Mouse (Mus musculus) brain, embryonic 18.5 days (tissue): ENCODE measurements at regions not wholly inside any gene's neighbourhood (a gene's known extent, or its start where the extent isn't known, plus 50 kb on each side); places are given as distances from the start of the nearest gene placed in this dataset.

Experiments used
- DNase-seq: peaks from one replicate; pipeline ENCODE4 v3.0.0-alpha.2; 2012; ENCODE audit warnings: low read depth, low spot score

DNA sequence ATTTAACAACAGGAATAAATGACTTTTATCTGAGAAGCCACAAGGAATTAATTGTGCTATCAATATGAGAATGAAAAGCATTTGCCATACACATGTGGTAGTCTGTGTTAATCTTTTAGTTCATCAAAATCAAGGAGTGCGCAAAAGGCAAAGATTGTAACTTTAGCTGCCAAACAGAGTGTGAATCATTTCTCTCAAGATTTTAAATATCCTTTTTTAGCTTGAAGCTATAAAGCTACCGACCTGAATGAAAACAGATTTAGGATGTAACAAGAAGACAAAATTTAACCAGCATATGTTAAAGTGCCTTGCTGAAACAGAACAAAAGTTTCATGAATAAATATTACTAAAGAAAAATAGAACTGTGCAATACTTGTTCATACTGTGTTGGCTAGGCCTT is 133.3 kb upstream of the Cdh10 start:
- DNase-seq = no peak

DNA sequence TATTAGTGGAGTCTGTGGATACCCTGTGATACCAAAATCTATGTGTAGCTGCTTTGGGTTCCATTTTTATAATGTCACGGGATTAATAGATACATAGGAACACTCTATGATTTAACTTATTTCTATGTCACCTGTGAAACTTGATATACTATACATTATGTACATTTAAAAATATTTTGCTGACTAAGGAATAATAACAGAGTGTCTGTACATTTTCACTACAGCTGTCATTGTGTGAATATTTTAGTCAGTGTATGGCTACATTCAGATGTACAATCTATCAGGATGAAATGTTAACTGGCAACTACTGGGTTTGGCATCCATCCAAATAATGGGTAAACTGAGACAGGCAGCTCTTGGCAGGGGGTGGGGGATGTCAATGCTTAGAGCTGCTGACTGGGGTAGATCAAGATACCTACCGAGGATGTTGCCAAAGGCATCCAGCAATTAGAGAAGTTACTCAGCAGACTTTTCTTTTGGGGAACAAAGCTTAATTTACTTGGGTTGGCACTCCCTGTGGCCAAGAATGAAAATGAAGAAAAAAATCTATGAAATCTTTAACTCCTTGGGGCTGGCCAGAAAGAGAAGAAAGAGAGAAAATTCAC is 122.0 kb upstream of the Cdh10 start:
- DNase-seq = no peak

DNA sequence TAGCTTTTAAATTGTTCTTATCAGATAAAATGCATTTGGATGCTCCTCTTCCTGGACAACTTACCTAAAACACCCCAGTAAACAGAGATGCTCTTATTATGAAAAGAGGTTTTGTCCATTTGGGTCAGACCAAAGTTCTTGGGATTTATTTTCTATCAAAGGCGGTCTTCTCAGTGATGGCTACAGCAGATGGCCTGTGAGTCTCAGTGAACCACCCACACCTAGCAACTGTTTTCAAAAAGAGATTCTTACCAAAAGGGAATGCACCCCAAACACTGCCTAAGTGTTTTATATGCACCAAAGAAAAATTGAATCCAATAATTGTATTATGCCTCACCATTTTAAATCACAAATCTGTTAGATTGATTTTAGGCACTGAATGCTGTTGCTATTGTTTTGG is 74.5 kb upstream of the Cdh10 start:
- no peak for DNase-seq

DNA sequence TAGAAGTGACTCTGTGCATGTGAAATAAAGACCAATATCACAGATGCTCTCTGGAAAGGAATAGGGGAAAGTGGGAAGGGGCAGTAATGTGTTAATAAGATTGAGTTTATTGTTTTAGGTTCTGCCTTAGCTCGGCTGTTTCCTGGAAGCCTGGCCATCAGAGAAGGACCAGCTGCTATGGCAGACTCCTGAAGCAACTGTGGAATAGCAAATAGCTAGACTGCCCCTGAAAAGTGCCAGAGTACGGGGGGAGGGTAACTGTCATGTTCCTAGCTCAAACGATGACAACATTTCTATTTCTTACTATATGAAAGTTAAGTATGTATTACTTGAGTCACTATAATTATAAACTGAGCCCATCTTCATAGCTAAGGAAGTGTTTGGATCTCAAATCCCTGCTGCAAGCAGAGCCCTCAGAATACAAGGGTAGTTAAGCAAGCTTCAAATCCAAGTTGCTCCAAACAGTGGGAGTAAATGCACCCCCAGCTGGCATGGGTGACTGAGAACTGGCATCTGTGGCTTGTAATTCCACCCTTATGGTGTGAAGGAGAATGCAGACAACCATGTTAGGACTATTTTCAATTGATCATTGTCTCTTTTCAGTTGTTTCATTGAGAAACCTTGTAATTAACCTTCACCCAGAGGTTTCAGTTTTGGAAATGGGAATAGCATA is 70.0 kb upstream of the Cdh10 start:
- peak; percentile 28 for DNase-seq
